Mouse (Mus musculus) Patski (cell line): ENCODE measurements around the gene Tmem150a. TPM values are rescaled to one million over a fixed set of nuclear protein-coding genes. Genes with fewer than 3 reads are reported as not detected.

Experiments
- ATAC-seq: fragments of 100-300 bp; one replicate; pipeline ENCODE4 v1.8.0; 2021
- CTCF ChIA-PET: fragments of 350-600 bp; sonication (Branson Sonifier 250); formaldehyde crosslinking; loops from one replicate; lab custom pipeline; 2022; ENCODE audit warnings: inconsistent platforms; lab: Charles Lee
- POLR2A ChIA-PET: fragments of 350-600 bp; sonication (Branson Sonifier 250); formaldehyde crosslinking; loops from one replicate; lab custom pipeline; 2022; ENCODE audit warnings: antibody characterized with exemption, inconsistent platforms; lab: Charles Lee
- DNase-seq: peaks from one replicate; pipeline ENCODE4 v3.0.0-alpha.2; 2011; ENCODE audit warnings: low read depth, low spot score
- H3K27me3 ChIP-seq: fragments of 371-371 bp; one replicate; pipeline ENCODE4 v1.5.1; 2021
- CTCF ChIP-seq: fragments of 100-300 bp; IDR thresholded peaks from one replicate; pipeline ENCODE4 v1.5.1; 2021
- in situ Hi-C: fragments of 300-500 bp; cut with MboI; formaldehyde crosslinking; loops from 3 replicates; pipeline ENCODE4 v1.11.1; 2018; ENCODE audit warnings: low pct_unique_long_range_greater_than_20kb, mixed read lengths
- polyA plus RNA-seq: library from polyadenylated mRNA; unstranded; gene quantifications from one replicate; pipeline ENCODE4 v1.2.3, GENCODE M21; 2021

Tmem150a gene
- polyA plus RNA-seq, 1 experiment from 2014 or later, result 39.8 TPM

DNA sequence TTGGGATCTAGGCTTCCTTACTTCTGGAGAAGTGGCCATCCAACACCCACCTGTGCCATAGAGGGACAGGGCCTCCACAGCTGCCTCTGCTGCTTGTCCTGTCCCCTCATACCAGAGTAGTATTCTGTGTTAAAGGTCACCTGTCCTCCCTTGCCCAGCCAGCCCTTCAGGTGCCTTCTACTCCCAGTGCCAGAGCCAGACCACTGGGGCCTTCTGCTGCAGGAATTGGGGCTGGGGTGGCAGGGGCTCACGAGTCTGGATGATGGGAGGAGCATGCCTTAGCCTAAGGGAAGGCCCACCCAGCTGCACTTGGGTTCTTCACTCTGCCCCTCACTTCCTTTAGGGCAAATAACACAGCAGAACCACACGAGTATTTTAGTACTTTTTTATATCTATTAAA is 4.1 kb downstream of the Tmem150a start:
- in situ Hi-C loops, result no loop called here
- no peak for TF ChIP-seq CTCF
- DNase-seq (no peak), ATAC-seq (no peak)
- POLR2A ChIA-PET, result no interaction called here
- CTCF ChIA-PET, result no interaction called here
- H3K27me3 ChIP-seq, result no peaks in the 10 kb centered on the region

GRCm38 (mm10) chr6:72359891-72360598 is 4.8 kb downstream of the Tmem150a start:
- DNase-seq, result no peak
- TF ChIP-seq CTCF, result no peak
- ChIA-PET POLR2A (no interaction called here), CTCF (no interaction called here)
- ATAC-seq, result no peak
- no peaks in the 10 kb centered on the region for H3K27me3 ChIP-seq
- in situ Hi-C loops, result no loop called here

DNA sequence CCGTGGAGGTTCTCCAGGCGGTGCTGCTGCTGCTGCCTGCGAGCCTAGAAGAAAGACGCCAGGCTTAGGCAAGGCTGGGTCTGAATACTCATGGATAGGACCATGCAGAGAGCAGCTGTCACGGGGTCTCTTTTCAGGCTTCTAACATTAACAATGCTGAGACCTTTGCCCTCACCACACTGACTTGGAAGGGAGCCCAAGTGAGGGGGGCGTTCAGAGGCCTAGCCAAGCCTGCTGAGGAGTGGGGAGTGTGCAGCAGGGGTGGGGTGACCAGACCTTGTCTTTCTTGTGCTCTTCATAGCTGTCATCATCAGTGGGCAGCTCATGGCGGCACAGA is 5.3 kb downstream of the Tmem150a start:
- in situ Hi-C loops, result no loop called here
- no peaks in the 10 kb centered on the region for H3K27me3 ChIP-seq
- ATAC-seq (no peak), DNase-seq (no peak)
- POLR2A ChIA-PET, result no interaction called here
- CTCF ChIA-PET, result no interaction called here
- TF ChIP-seq CTCF, result no peak

GRCm38 (mm10) chr6:72361121-72361551 is 5.9 kb downstream of the Tmem150a start:
- CTCF ChIA-PET, result interaction anchor here (1.2 kb wide), 1 partner anchor 49 kb away, joined by 3 read pairs; no protein-coding TSS in a partner anchor
- POLR2A ChIA-PET, result interaction anchor here (0.9 kb wide), 1 partner anchor 19 kb away, joined by 3 read pairs; the partner anchor contains the start of gene Vamp5
- in situ Hi-C loops, result no loop called here
- no peak for TF ChIP-seq CTCF
- no peak for ATAC-seq
- H3K27me3 ChIP-seq, result no peaks in the 10 kb centered on the region
- no peak for DNase-seq

DNA sequence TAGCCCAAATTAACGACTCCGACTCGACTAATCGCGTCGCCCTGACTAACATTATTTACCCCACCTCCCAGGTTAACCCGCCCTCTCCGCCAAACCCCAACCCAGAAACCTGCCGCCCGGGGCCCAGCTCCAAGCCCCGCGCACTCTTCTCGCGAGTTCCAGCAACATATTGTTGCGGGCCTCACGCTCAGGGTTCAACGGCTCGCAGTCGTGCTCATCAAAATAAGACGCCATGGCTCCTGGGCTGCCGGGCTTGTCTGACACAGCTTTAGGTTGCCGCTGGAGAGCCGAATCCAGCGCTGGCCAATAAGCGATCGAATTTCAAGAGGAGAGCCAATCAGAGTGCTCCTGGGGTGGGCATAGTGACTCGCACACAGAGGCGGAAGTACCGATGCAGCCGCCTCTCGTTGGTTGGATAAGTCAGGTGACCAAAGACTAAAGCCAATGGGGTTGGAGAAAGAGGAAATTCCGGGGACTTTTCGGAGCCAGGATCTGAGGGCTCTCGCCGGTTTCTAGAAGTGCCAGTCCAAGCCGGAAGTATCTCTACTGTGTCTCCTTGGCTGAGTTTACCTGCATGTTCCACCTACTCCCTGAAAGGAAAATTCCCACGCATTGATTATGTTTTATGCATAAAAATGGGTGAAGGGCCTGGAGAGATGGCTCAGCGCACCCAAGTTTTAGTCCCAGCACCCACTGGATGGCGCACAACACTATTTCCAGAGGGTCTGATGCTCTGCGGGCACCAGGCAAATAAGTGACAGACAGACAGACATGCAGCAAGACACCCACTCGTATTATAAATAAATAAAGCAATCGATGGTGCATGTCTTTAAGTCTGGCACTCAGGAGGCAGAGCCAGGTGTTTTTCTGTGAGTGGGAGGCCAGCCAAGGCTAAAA is 7.1 kb downstream of the Tmem150a start:
- DNase-seq (peak; percentile 94), ATAC-seq (peak; percentile 98)
- H3K27me3 ChIP-seq, result no peaks in the 10 kb centered on the region
- ChIA-PET CTCF (interaction anchor here (0.7 to 1.2 kb wide), 2 partner anchors 17 to 48 kb away, joined by 3 read pairs; partner anchors contain the start of gene Usp39), POLR2A (interaction anchor here (0.9 kb wide), 1 partner anchor 17 kb away, joined by 3 read pairs; the partner anchor contains the start of gene Vamp5)
- TF ChIP-seq CTCF, result no peak
- in situ Hi-C loops, result no loop called here

- ChIA-PET CTCF (interaction anchor here (0.8 to 2.3 kb wide), 10 partner anchors 8 to 87 kb away, joined by 3 to 10 read pairs (median 4); partner anchors contain the start of genes Tmem150a and Vamp8), POLR2A (interaction anchor here (0.8 to 1.6 kb wide), 2 partner anchors 26 to 34 kb away, joined by 3 to 4 read pairs; partner anchors contain the start of gene Vamp8)
- H3K27me3 ChIP-seq, result no peaks in the 10 kb centered on the region
- in situ Hi-C loops, result no loop called here
- no peak for ATAC-seq
- DNase-seq, result no peak
- no peak for TF ChIP-seq CTCF
These were observed 8.8 kb downstream of the Tmem150a start for GRCm38 (mm10) chr6:72364009-72364408.

- CTCF ChIA-PET, result interaction anchor here (1.1 to 2.3 kb wide), 7 partner anchors 9 to 88 kb away, joined by 4 to 10 read pairs (median 5); partner anchors contain the start of genes Tmem150a and Vamp8
- no peak for ATAC-seq
These were observed 9.7 kb downstream of the Tmem150a start for GRCm38 (mm10) chr6:72364985-72365384.

GRCm38 (mm10) chr6:72366304-72366703 is 11.1 kb downstream of the Tmem150a start:
- CTCF ChIA-PET, result no interaction called here
- in situ Hi-C loops, result no loop called here

More at GRCm38 (mm10) chr6:72364985-72365384, 9.7 kb downstream of the Tmem150a start:
- H3K27me3 ChIP-seq, result no peaks in the 10 kb centered on the region
- TF ChIP-seq CTCF, result no peak
- in situ Hi-C loops, result no loop called here
- POLR2A ChIA-PET, result interaction anchor here (1.6 kb wide), 1 partner anchor 33 kb away, joined by 4 read pairs; no protein-coding TSS in a partner anchor
- DNase-seq, result no peak

DNA sequence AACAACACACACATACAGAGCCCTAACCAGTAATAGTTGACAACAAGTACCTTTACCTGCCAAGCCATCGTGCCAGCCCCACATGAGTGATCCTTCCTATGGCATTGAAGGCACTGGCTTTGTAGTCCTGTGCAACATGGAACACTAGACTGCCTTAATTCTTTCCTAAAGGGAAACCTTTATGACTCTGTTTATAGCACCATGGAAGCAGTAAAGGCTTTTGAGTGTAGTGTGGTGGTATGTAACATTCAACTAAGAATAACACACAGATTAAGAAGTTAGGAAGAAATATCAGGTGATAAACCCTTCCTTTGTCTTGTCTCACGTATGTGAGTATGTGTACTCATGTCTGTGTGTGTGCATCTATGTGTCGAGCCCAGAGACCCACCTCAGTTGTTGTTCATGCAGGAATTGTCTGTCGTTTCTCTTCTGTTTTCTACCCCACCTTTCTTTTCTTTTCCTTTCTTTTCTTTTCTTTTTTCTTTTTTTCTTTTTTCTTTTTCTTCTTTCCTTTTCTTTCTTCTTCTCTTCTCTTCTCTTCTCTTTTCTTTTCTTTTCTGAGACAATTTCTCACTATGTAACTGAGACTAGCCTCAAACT is 11.7 kb downstream of the Tmem150a start, which contains the start of gene Rnf181:
TSS of gene Rnf181 (minus strand) at position 113 of the 600 bp plus-strand sequence.
- TF ChIP-seq CTCF, result no peak
- CTCF ChIA-PET, result no interaction called here
- in situ Hi-C loops, result no loop called here
- DNase-seq (no peak), ATAC-seq (no peak)
- H3K27me3 ChIP-seq, result no peaks in the 10 kb centered on the region
- POLR2A ChIA-PET, result interaction anchor here (0.6 to 0.9 kb wide), 2 partner anchors 23 to 283 kb away, joined by 3 to 6 read pairs; no protein-coding TSS in a partner anchor

More at GRCm38 (mm10) chr6:72366304-72366703, 11.1 kb downstream of the Tmem150a start:
- no peaks in the 10 kb centered on the region for H3K27me3 ChIP-seq
- no peak for DNase-seq
- no peak for TF ChIP-seq CTCF
- no peak for ATAC-seq
- POLR2A ChIA-PET, result interaction anchor here (0.6 to 0.9 kb wide), 2 partner anchors 23 to 282 kb away, joined by 3 to 6 read pairs; no protein-coding TSS in a partner anchor
